Mouse (Mus musculus) C2C12 (cell line): Measurements from ENCODE around the gene Mks1. TPM values are rescaled to one million over a fixed set of nuclear protein-coding genes. Genes with fewer than 3 reads are reported as not detected.

Source experiments
- H3K27me3 ChIP-seq: one replicate; pipeline ENCODE4 v1.6.1; 2011; ENCODE audit not compliant: control insufficient read depth, insufficient read depth, insufficient read length
- H3K36me3 ChIP-seq: one replicate; pipeline ENCODE4 v1.6.1; 2011; ENCODE audit not compliant: control insufficient read depth, insufficient read depth
- H3K4me3 ChIP-seq: one replicate; pipeline ENCODE4 v1.5.1; 2011; ENCODE audit warnings: mild to moderate bottlenecking, control low read depth; ENCODE audit not compliant: poor library complexity, insufficient read depth, severe bottlenecking
- H3K79me2 ChIP-seq: one replicate; pipeline ENCODE4 v1.6.1; 2011; ENCODE audit not compliant: control insufficient read depth, insufficient read depth
- H3K79me3 ChIP-seq: one replicate; pipeline ENCODE4 v1.6.1; 2011; ENCODE audit warnings: low read depth, control low read depth
- H3ac ChIP-seq: one replicate; pipeline ENCODE3; 2011; ENCODE audit warnings: low read depth; ENCODE audit not compliant: control insufficient read depth, insufficient read length
- CEBPB ChIP-seq: IDR thresholded peaks from one replicate; pipeline ENCODE4 v1.6.1; 2011; ENCODE audit warnings: low read depth, mild to moderate bottlenecking, control low read depth, moderate library complexity
- CTCF ChIP-seq: IDR thresholded peaks from one replicate; pipeline ENCODE4 v1.5.1; 2011; ENCODE audit not compliant: control insufficient read depth, insufficient read depth, insufficient read length
- FOSL1 ChIP-seq: IDR thresholded peaks from one replicate; pipeline ENCODE4 v1.8.0; 2011; ENCODE audit warnings: mild to moderate bottlenecking, low read length; ENCODE audit not compliant: poor library complexity, insufficient read depth, severe bottlenecking
- MAX ChIP-seq: IDR thresholded peaks from one replicate; pipeline ENCODE4 v1.6.1; 2011; ENCODE audit warnings: mild to moderate bottlenecking, control low read depth
- MYOD1 ChIP-seq: IDR thresholded peaks from one replicate; pipeline ENCODE4 v1.6.1; 2011; ENCODE audit warnings: low read depth; ENCODE audit not compliant: control insufficient read depth, insufficient read length
- MYOG ChIP-seq: IDR thresholded peaks from one replicate; pipeline ENCODE4 v1.6.1; 2011; ENCODE audit not compliant: control insufficient read depth, insufficient read length; ENCODE audit errors: extremely low read depth
- USF1 ChIP-seq: IDR thresholded peaks from one replicate; pipeline ENCODE4 v1.6.1; 2011; ENCODE audit warnings: low read depth, mild to moderate bottlenecking, control low read depth, moderate library complexity
- polyA plus RNA-seq: library from polyadenylated mRNA; unstranded; fragments of >200 nt; fragmentation: generic; extraction: Trizol; gene quantifications from one replicate; pipeline ENCODE4 v1.2.1, GENCODE M21; 2012; ENCODE audit warnings: missing spikeins

Mks1 gene
- polyA plus RNA-seq, 1 experiment: 5.8 TPM

DNA sequence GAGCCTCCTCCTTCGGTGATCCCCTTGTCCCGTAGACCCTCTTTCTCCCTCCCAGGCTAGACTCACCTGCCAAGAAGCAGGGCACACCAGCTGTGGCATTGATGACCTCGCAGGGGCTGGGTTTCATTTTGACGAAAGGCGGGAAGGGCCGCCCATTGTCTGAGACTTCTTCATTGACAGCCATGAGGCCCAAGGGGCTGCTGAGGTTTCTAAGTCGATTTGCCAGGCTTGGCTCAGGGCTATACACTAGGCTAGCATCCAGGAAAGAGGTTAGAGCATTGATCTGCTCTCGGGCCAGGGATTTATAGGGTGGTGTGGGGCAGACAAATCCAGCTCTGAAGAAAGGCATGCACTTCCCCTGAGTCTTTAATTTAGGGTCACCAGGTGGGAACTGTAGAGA lies 38.2 kb upstream of the Mks1 start:
- Histone ChIP-seq H3K79me2 (no peaks in the 10 kb centered on the region), H3K27me3 (peaks cover 55% of the 10 kb centered on the region), H3K36me3 (no peaks in the 10 kb centered on the region), H3ac (no peak overlapping the region), H3K79me3 (no peaks in the 10 kb centered on the region), H3K4me3 (no peak overlapping the region)
- no peak for TF ChIP-seq USF1
- no peak for TF ChIP-seq CTCF
- no peak for TF ChIP-seq MAX
- TF ChIP-seq MYOD1: no peak
- TF ChIP-seq CEBPB: no peak
- no peak for TF ChIP-seq MYOG
- no peak for TF ChIP-seq FOSL1

DNA sequence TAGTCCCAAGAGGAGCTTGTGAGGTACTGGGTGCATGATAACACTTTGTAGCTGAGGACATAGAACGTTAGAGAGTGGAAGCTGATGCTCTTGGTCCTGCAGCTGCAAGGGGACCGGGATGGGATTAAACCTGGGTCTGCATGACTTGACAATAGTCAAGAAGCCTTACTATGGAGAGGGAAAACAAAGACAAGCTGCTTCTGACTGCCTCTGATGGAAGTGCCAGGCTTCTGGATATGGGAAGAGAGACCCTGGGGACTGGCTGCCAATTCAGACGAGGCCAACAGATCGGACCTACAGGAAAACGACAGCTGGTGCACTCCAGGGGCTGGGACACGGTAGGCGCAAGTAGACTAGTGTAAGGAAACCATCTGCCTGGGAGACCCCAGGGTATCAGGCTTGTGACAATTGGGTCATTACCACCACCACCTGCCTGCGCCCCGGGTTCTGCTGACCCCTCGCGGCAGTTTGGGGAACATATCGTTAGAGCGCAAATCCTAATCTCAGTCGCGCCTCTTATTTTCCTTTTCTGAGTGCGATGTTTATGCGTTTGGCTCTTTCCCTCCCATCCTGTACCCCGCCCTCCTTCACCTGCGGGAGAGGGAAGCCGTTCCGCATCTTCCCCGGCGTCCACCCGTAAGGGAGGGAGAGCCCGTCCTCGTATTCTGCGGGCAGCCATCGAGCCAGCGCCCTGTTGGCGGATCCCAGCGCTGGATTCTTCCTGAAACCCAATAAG lies 36.1 kb upstream of the Mks1 start:
- H3K79me2 ChIP-seq: no peaks in the 10 kb centered on the region
- no peak overlapping the region for H3K4me3 ChIP-seq
- no peaks in the 10 kb centered on the region for H3K36me3 ChIP-seq
- TF ChIP-seq MYOG (no peak), CTCF (peak; percentile 47)
- H3K27me3 ChIP-seq: peaks cover 61% of the 10 kb centered on the region
- H3K79me3 ChIP-seq: no peaks in the 10 kb centered on the region
- H3ac ChIP-seq: peak overlapping the region; percentile 5

GRCm38 (mm10) chr11:87817443-87817773 lies 35.6 kb upstream of the Mks1 start:
- no peaks in the 10 kb centered on the region for H3K79me3 ChIP-seq
- no peaks in the 10 kb centered on the region for H3K79me2 ChIP-seq
- TF ChIP-seq MYOG (no peak), CEBPB (no peak), MYOD1 (no peak), MAX (no peak), USF1 (no peak), FOSL1 (no peak), CTCF (no peak)
- peaks cover 66% of the 10 kb centered on the region for H3K27me3 ChIP-seq
- H3K4me3 ChIP-seq: no peak overlapping the region
- H3K36me3 ChIP-seq: no peaks in the 10 kb centered on the region
- H3ac ChIP-seq: peak overlapping the region; percentile 5

- H3ac ChIP-seq: no peak overlapping the region
- no peaks in the 10 kb centered on the region for H3K79me3 ChIP-seq
- H3K27me3 ChIP-seq: peaks cover 76% of the 10 kb centered on the region
- H3K4me3 ChIP-seq: no peak overlapping the region
- no peaks in the 10 kb centered on the region for H3K79me2 ChIP-seq
- no peaks in the 10 kb centered on the region for H3K36me3 ChIP-seq
- TF ChIP-seq CTCF (no peak), FOSL1 (no peak), CEBPB (no peak), MYOG (no peak), USF1 (no peak)
These were observed 31.5 kb upstream of the Mks1 start for GRCm38 (mm10) chr11:87821502-87821901.

- Histone ChIP-seq H3K36me3 (no peaks in the 10 kb centered on the region), H3K79me2 (no peaks in the 10 kb centered on the region), H3K27me3 (peaks cover 62% of the 10 kb centered on the region), H3ac (no peak within 1 kb of the TSS), H3K4me3 (no peak within 1 kb of the TSS), H3K79me3 (no peaks in the 10 kb centered on the region)
- no peak for TF ChIP-seq CTCF
These were observed 24.6 kb upstream of the Mks1 start, which contains the start of gene Lpo for GRCm38 (mm10) chr11:87828239-87828900. TSS of gene Lpo (minus strand) at chr11:87828289.

GRCm38 (mm10) chr11:87840676-87841075 lies 12.3 kb upstream of the Mks1 start:
- no peak overlapping the region for H3ac ChIP-seq
- H3K27me3 ChIP-seq: peaks cover 27% of the 10 kb centered on the region
- H3K4me3 ChIP-seq: no peak overlapping the region
- no peaks in the 10 kb centered on the region for H3K79me3 ChIP-seq
- no peaks in the 10 kb centered on the region for H3K36me3 ChIP-seq
- no peak for TF ChIP-seq CEBPB
- no peak for TF ChIP-seq MYOG
- no peak for TF ChIP-seq USF1
- no peak for TF ChIP-seq MYOD1
- no peak for TF ChIP-seq CTCF
- no peak for TF ChIP-seq MAX
- TF ChIP-seq FOSL1: no peak
- H3K79me2 ChIP-seq: no peaks in the 10 kb centered on the region
